Mouse (Mus musculus): Measurements from ENCODE around the gene Trim29.

Gene Trim29

DNA sequence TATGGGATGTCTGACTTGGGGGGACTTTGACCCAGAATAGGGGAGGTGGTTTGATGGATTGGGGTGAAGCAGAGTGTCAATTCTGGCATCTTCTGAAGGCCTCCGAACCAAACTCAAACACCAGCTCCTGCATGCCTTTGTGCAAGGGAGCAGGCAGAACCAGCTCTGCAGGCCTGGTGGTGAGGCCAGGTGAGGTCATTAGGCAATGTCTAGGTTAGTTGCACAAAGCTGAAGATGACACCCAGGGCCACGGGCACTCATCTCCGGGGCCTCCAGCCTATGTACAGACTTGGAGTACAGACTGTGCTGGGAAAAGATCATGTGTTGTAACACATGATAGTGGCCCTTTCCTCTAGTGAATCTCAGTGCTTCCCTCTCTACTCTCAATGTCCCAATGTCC is 3.2 kb downstream of the Trim29 start:
- DNase-seq (ENCODE audit: extremely low spot score): no peak

DNA sequence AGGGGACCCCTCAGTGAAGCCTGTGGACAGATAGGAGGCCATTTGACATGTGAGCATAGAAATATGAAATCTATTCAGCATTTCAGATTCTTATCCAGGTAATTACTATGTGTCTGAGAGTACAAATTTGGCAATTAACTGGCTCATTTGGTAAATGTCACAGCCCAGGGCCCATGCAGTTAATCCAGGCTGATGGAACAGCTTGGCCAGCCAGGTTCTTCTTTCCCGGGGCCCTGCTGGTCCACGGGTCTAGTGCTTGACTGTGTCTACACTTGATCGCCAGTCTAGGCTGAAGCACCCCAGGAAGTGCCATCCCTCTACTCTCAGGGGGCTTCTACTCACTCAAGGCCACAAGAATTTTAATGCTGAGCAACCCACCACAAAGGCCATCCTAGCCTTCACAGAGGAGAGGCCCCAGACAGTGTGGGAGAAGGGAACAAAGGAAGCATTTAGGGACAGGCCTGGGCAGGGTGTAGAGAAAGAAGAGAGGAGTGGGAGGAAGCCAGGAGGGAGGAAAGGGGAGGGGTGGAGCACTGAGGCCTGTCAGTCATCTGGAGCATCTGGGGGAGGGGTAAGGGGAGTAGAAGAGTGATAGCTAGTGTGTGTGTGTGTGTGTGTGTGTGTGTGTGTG is 4.8 kb downstream of the Trim29 start:
- DNase-seq (ENCODE audit: extremely low spot score): peak; percentile 33

- no peak for DNase-seq (ENCODE audit: extremely low spot score)
Observed at GRCm38 (mm10) chr9:43316466-43316865, 5.8 kb downstream of the Trim29 start.

DNA sequence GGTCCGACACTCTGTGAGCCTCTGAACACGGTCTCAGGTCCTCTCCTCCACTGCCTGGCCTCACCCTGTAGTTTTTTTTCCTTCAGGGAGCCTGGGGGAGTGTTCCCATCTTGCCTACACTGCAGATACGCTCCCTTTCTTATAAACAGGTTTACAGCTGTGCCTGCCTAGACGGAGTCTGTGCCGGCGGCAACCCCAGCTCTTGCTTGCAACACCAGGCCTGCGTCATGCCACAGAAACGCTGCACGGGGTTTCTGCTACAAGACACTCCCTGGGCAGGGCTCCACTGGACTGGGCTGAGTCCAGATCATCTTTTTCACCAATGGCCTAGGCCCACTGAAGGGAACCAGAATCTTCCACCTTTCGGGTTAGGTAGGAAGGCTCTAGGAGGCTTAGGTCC is 8.0 kb downstream of the Trim29 start:
- no peak for DNase-seq (ENCODE audit: extremely low spot score)

GRCm38 (mm10) chr9:43321951-43322350 is 11.3 kb downstream of the Trim29 start:
- no peak for DNase-seq (ENCODE audit: extremely low spot score)

- DNase-seq (ENCODE audit: extremely low spot score): no peak
Observed at GRCm38 (mm10) chr9:43322666-43323065, 12.0 kb downstream of the Trim29 start.

DNA sequence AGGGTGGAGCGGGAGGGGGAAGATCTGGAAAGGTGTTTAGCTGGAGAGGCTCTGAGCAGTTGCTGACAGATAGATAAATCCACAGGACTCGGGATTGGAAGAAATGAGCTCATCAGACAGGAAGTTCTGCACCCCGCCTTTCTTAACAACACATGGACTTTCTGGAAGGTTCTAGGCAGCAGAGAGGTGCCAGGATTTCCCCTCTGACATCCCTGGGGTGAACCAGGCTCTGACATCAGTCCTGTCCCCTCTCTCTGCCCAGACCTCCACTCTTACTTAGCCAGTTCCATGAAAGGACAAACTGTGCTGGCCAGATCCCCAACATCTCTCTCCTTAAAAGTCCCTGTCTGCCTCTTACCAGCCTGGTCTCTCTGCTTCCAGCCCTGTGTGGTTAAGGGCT is 14.8 kb downstream of the Trim29 start:
- DNase-seq (ENCODE audit: extremely low spot score): no peak

GRCm38 (mm10) chr9:43326015-43326631 is 15.5 kb downstream of the Trim29 start:
- DNase-seq (ENCODE audit: extremely low spot score): no peak

DNA sequence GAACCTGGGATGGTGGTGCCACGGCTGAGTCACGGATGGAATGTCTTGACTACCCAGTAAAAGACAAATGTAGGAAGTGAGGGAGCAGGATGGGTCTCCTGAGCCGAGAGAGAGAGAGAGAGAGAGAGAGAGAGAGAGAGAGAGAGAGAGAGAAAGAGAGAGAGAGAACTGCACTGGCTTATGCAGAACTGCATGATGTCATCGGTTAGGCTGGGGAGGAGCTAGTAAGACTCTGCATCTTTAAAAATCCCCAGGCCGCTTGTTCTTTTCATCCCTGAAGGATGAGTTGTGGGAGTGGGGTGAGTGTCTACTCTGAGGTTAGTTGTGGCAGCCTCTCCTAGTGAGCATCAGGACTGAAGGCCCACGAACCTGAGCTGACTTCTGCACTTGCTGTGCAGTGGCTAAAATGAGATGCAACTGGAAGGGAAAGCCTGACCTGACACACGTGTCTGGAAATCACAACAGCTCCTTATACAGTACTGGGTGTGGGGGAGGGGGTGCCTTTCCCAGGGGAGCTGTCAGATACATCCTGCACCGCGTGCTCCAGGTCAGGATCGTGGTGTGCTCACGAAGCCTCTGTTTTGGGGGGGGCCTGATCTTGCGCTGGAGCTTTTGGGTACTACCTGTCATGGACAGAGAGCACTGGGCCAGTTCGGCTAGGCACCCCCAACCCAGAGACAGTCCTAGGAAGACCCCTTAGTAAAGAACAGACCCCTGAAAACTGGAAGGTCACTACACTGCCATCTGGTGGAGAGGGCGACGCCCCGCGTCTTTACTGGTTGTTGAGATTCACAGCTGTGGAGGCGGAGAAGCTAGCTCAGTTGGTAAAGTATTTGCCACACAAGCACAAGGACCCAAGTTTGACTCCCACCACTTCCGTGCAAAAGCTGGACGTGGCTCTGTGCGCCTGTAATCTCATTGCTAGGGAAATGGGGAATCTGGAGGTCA is 16.8 kb downstream of the Trim29 start:
- DNase-seq (ENCODE audit: extremely low spot score): peak; percentile 47

DNA sequence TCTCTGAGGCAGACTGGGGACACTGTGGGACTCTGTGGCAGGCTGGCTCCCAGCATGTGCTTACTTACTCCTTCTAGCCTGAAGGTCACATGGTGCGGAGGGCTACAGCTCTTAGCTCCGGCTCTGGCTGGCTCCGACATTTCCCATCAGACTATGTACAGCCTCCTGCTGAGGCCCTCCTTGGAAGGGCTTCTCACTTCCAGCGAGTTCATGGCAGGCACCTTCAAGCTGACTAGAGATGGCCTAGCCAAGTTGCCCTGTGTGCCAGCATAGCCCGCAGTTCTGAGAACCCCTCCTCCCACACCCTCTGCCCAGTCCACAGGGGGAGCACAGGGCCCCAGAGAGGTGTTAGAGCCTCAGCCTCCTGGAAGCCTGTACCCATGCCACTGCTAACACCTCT is 19.8 kb downstream of the Trim29 start:
- DNase-seq (ENCODE audit: extremely low spot score): no peak

GRCm38 (mm10) chr9:43331476-43332471 is 21.1 kb downstream of the Trim29 start:
- DNase-seq (ENCODE audit: extremely low spot score): no peak

DNA sequence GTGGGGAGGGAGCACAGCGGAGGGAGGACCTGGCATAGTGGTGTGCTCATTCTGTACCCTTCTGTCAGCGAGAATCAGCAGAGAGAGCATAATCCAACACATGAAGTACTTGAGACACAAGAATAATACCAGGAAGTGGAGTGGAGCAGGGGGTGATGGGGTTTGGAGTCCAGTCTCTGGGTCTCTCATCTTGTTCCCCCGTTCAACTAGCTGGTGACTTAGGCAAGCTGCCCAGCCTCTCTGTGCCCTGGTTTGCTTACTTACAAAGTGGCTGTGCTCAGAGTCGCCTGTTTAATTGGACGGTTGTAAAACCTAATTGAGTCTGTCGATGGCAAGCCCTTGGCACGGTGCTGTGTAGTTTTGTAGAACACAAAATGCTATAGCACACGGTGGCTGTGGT is 23.8 kb downstream of the Trim29 start:
- no peak for DNase-seq (ENCODE audit: extremely low spot score)

- no peak for DNase-seq (ENCODE audit: extremely low spot score)
Observed at GRCm38 (mm10) chr9:43337636-43338035, 27.0 kb downstream of the Trim29 start.

DNA sequence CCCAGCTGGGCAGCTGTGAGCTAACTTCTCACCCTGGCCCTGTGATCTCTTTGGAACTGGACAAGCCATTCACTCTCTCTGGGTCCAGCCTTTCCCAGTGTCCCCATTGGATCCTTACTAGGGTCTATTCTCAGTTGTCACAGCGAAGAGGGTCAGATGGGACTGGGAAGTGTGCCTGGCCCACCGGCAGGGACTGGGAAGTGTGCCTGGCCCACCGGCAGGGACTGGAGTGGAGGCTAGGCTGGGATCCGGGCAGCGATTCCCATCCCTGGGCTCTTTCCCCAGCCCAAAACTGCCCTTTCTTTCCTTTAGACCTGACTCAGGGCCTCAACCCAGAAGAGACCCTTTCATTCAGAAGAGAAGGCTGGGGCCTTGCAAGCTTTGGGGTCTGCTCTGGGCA is 27.4 kb downstream of the Trim29 start:
- DNase-seq (ENCODE audit: extremely low spot score): no peak

GRCm38 (mm10) chr9:43339614-43340020 is 29.0 kb downstream of the Trim29 start:
- peak; percentile 75 for DNase-seq (ENCODE audit: extremely low spot score)

DNA sequence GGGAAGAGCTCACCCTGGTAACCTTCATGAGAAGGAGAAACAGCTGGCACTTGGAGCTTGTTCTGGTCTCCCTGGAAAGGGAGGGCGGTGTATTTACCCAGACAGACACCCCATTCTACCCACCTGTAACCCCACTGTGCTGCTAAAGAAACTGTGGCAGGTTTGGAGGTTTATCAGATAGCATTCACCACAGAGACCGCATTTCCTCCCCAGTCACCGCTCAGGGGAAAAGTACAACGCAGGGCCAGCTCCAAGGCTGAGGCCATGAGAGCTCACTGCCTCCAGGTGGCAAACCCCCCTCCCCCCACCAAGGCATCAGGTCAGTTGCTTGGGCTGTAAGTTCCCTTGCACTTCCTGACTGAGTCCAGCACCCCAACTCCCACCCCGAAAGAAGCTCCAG is 39.4 kb downstream of the Trim29 start:
- no peak for DNase-seq (ENCODE audit: extremely low spot score)

GRCm38 (mm10) chr9:43351015-43351414 is 40.4 kb downstream of the Trim29 start:
- no peak for DNase-seq (ENCODE audit: extremely low spot score)

GRCm38 (mm10) chr9:43357011-43357410 is 46.4 kb downstream of the Trim29 start:
- no peak for DNase-seq (ENCODE audit: extremely low spot score)

DNA sequence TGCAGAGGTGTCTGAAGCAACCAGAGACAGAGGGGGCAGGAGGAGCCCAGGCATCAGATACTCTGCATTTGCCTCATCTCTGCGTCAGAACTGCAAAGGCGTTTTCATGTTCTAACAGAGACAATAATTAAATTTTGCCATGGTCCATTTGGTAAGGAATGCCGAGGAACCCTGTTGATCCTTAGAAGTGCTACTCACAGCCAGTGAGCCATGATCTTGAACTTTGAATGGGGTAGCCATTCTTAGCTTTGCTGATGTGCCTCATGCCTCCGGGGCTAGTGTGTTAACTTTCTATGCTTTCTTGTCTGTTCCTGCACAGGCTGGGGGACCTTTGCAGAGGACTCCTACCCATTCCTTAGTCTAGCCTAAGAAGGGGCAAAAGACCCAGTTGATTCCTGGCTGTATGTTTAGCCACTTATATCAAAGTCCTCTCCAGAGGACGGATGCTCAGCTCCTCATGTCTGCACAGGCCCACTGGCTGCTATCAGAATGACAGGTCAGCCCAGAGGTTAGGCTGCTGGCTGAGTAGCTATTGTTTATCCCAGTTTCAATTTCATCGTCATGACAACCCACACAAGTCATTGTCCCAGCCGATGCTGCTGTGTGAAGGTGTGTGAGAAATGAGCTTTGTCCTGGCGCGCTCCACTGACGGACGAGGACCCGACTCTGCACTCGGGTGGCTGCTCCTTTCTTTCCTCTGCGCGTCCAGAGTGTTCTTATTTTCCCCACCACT is 48.1 kb downstream of the Trim29 start:
- peak; percentile 50 for DNase-seq (ENCODE audit: extremely low spot score)

- DNase-seq (ENCODE audit: extremely low spot score): no peak
Observed at GRCm38 (mm10) chr9:43368781-43369180, 58.1 kb downstream of the Trim29 start.

DNA sequence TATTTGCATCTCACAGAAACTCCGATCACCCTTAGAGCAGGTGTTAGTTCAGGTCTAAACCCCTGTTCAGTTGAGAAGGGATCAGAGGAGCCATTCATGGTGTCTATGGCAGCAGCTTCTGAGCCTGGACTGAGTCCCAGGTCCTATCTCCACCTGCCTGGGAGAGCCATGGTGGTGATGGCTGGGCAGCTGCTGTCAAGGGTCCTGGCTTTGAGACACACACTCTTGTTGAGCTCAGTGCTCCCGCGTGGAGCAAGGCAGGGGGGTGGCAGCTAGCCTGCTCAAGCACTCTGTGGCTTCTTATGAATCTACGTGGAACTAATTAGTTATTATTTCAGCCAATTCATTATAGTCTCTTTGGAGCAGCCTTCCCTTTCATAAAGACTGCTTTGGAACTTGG is 73.2 kb downstream of the Trim29 start:
- no peak for DNase-seq (ENCODE audit: extremely low spot score)
